Mouse (Mus musculus) stomach, embryonic 15.5 days (tissue): ENCODE measurements at regions not wholly inside any gene's neighbourhood (a gene's known extent, or its start where the extent isn't known, plus 50 kb on each side); places are given as distances from the start of the nearest gene placed in this dataset.

Experiments
- ATAC-seq: fragments of 200-750 bp; cut with Nextera tagmentation; 2 replicates; pipeline ENCODE4 v1.8.0; 2017; ENCODE audit warnings: low read depth, moderate number of reproducible peaks, moderate TSS enrichment; ENCODE audit not compliant: insufficient read depth, low FRiP score
- H3K27ac ChIP-seq: fragments of 300-500 bp; sonication (generic); 2 replicates; pipeline ENCODE4 v1.5.1; 2015; ENCODE audit warnings: mild to moderate bottlenecking, inconsistent platforms
- H3K27me3 ChIP-seq: fragments of 300-500 bp; sonication (generic); replicated peaks from 2 replicates; pipeline ENCODE4 v1.6.1; 2015; ENCODE audit warnings: inconsistent platforms
- H3K36me3 ChIP-seq: fragments of 300-500 bp; sonication (generic); 2 replicates; pipeline ENCODE4 v1.6.1; 2015; ENCODE audit warnings: inconsistent platforms
- H3K4me1 ChIP-seq: fragments of 300-500 bp; sonication (generic); 2 replicates; pipeline ENCODE4 v1.6.1; 2015; ENCODE audit warnings: inconsistent platforms
- H3K4me2 ChIP-seq: fragments of 300-500 bp; sonication (generic); 2 replicates; pipeline ENCODE4 v1.6.1; 2015; ENCODE audit warnings: mild to moderate bottlenecking, inconsistent platforms
- H3K4me3 ChIP-seq: fragments of 300-500 bp; sonication (generic); replicated peaks from 2 replicates; pipeline ENCODE4 v1.5.1; 2015; ENCODE audit warnings: inconsistent platforms
- H3K9ac ChIP-seq: fragments of 300-500 bp; sonication (generic); 2 replicates; pipeline ENCODE4 v1.6.1; 2015; ENCODE audit warnings: inconsistent platforms
- H3K9me3 ChIP-seq: fragments of 300-500 bp; sonication (generic); 2 replicates; pipeline ENCODE4 v1.6.1; 2016; ENCODE audit warnings: inconsistent platforms
- WGBS: fragments of 180-500 bp; shearing (Covaris S2); methylation state at CpG from one replicate; pipeline ENCODE4 v1.1.7; 2015; 5-methylcytosine and 5-hydroxymethylcytosine counted together

GRCm38 (mm10) chr14:111212929-111213657 is 458.1 kb upstream of the Slitrk6 start:
- Histone ChIP-seq H3K9me3 (no peaks in the 10 kb centered on the region), H3K9ac (no peak overlapping the region), H3K36me3 (no peaks in the 10 kb centered on the region), H3K4me3 (no peak overlapping the region), H3K27me3 (no peaks in the 10 kb centered on the region), H3K27ac (no peak overlapping the region), H3K4me1 (no peaks in the 10 kb centered on the region), H3K4me2 (no peak overlapping the region)
- WGBS = 83% methylated on average over 4 of the region's 4 CpGs
- ATAC-seq = no peak

GRCm38 (mm10) chr14:111226926-111227325 is 448.0 kb upstream of the Slitrk5 start:
- Histone ChIP-seq H3K27ac (no peak overlapping the region), H3K36me3 (no peaks in the 10 kb centered on the region), H3K27me3 (no peaks in the 10 kb centered on the region), H3K9me3 (no peaks in the 10 kb centered on the region), H3K4me3 (no peak overlapping the region), H3K4me2 (no peak overlapping the region), H3K9ac (no peak overlapping the region), H3K4me1 (no peaks in the 10 kb centered on the region)
- ATAC-seq = no peak
- 83% methylated on average over 6 of the region's 6 CpGs for WGBS

GRCm38 (mm10) chr14:111239121-111239520 is 435.8 kb upstream of the Slitrk5 start:
- H3K4me3 ChIP-seq = no peak overlapping the region
- no peak for ATAC-seq
- no peak overlapping the region for H3K27ac ChIP-seq
- H3K4me1 ChIP-seq = no peaks in the 10 kb centered on the region
- H3K36me3 ChIP-seq = no peaks in the 10 kb centered on the region
- no peak overlapping the region for H3K4me2 ChIP-seq
- no peaks in the 10 kb centered on the region for H3K27me3 ChIP-seq
- H3K9me3 ChIP-seq = no peaks in the 10 kb centered on the region
- H3K9ac ChIP-seq = no peak overlapping the region
- 72% methylated on average over 2 of the region's 2 CpGs for WGBS

- 38% methylated on average over 9 of the region's 9 CpGs for WGBS
- no peaks in the 10 kb centered on the region for H3K9me3 ChIP-seq
- H3K9ac ChIP-seq = no peak overlapping the region
- H3K4me2 ChIP-seq = peak overlapping the region; percentile 26; the same call in 1 of the 2 replicates
- no peaks in the 10 kb centered on the region for H3K36me3 ChIP-seq
- ATAC-seq = peak; percentile 75; the same call in 1 of the 2 replicates
- no peaks in the 10 kb centered on the region for H3K27me3 ChIP-seq
- no peak overlapping the region for H3K4me3 ChIP-seq
- H3K27ac ChIP-seq = no peak overlapping the region
- no peaks in the 10 kb centered on the region for H3K4me1 ChIP-seq
Observed at GRCm38 (mm10) chr14:111249347-111249946, 425.4 kb upstream of the Slitrk5 start.

- H3K9ac ChIP-seq = no peak overlapping the region
- H3K27me3 ChIP-seq = no peaks in the 10 kb centered on the region
- H3K27ac ChIP-seq = no peak overlapping the region
- H3K36me3 ChIP-seq = no peaks in the 10 kb centered on the region
- 64% methylated on average over 3 of the region's 3 CpGs for WGBS
- H3K9me3 ChIP-seq = no peaks in the 10 kb centered on the region
- no peak overlapping the region for H3K4me2 ChIP-seq
- ATAC-seq = no peak
- H3K4me3 ChIP-seq = no peak overlapping the region
- no peaks in the 10 kb centered on the region for H3K4me1 ChIP-seq
Observed at GRCm38 (mm10) chr14:111253190-111253589, 421.7 kb upstream of the Slitrk5 start.

- H3K9ac ChIP-seq = no peak overlapping the region
- H3K27ac ChIP-seq = no peak overlapping the region
- H3K36me3 ChIP-seq = no peaks in the 10 kb centered on the region
- H3K27me3 ChIP-seq = no peaks in the 10 kb centered on the region
- no peak overlapping the region for H3K4me2 ChIP-seq
- H3K4me3 ChIP-seq = no peak overlapping the region
- H3K4me1 ChIP-seq = no peaks in the 10 kb centered on the region
- no peaks in the 10 kb centered on the region for H3K9me3 ChIP-seq
- no peak for ATAC-seq
Observed at GRCm38 (mm10) chr14:111261696-111262095, 413.2 kb upstream of the Slitrk5 start.

GRCm38 (mm10) chr14:111270239-111270638 is 404.7 kb upstream of the Slitrk5 start:
- Histone ChIP-seq H3K27me3 (no peaks in the 10 kb centered on the region), H3K4me1 (no peaks in the 10 kb centered on the region), H3K36me3 (no peaks in the 10 kb centered on the region), H3K27ac (no peak overlapping the region), H3K9me3 (no peaks in the 10 kb centered on the region), H3K4me3 (no peak overlapping the region), H3K9ac (no peak overlapping the region), H3K4me2 (no peak overlapping the region)
- WGBS = 79% methylated on average over 4 of the region's 4 CpGs
- ATAC-seq = no peak

- no peak overlapping the region for H3K4me3 ChIP-seq
- H3K9me3 ChIP-seq = no peaks in the 10 kb centered on the region
- H3K27ac ChIP-seq = no peak overlapping the region
- 78% methylated on average over 1 of the region's 1 CpGs for WGBS
- H3K4me2 ChIP-seq = no peak overlapping the region
- no peak overlapping the region for H3K9ac ChIP-seq
- no peaks in the 10 kb centered on the region for H3K27me3 ChIP-seq
- no peaks in the 10 kb centered on the region for H3K36me3 ChIP-seq
- ATAC-seq = no peak
- no peaks in the 10 kb centered on the region for H3K4me1 ChIP-seq
Observed at GRCm38 (mm10) chr14:111281354-111281753, 393.5 kb upstream of the Slitrk5 start.

- Histone ChIP-seq H3K9me3 (no peaks in the 10 kb centered on the region), H3K27me3 (no peaks in the 10 kb centered on the region), H3K27ac (no peak overlapping the region), H3K4me3 (no peak overlapping the region), H3K9ac (no peak overlapping the region), H3K4me1 (no peaks in the 10 kb centered on the region), H3K4me2 (no peak overlapping the region), H3K36me3 (no peaks in the 10 kb centered on the region)
- WGBS = 88% methylated on average over 10 of the region's 10 CpGs
- ATAC-seq = no peak
Observed at GRCm38 (mm10) chr14:111283681-111284461, 391.0 kb upstream of the Slitrk5 start.

GRCm38 (mm10) chr14:111285981-111286380 is 388.9 kb upstream of the Slitrk5 start:
- WGBS = 48% methylated on average over 1 of the region's 1 CpGs
- H3K4me3 ChIP-seq = no peak overlapping the region
- ATAC-seq = no peak

GRCm38 (mm10) chr14:111295521-111295920 is 379.4 kb upstream of the Slitrk5 start:
- Histone ChIP-seq H3K4me3 (no peak overlapping the region), H3K9ac (no peak overlapping the region), H3K9me3 (no peaks in the 10 kb centered on the region), H3K36me3 (no peaks in the 10 kb centered on the region), H3K4me2 (no peak overlapping the region), H3K27ac (no peak overlapping the region), H3K4me1 (no peaks in the 10 kb centered on the region), H3K27me3 (no peaks in the 10 kb centered on the region)
- WGBS = 85% methylated on average over 3 of the region's 3 CpGs
- no peak for ATAC-seq

More at GRCm38 (mm10) chr14:111285981-111286380, 388.9 kb upstream of the Slitrk5 start:
- Histone ChIP-seq H3K27me3 (no peaks in the 10 kb centered on the region), H3K4me2 (no peak overlapping the region), H3K27ac (no peak overlapping the region), H3K9ac (no peak overlapping the region), H3K9me3 (no peaks in the 10 kb centered on the region), H3K4me1 (no peaks in the 10 kb centered on the region), H3K36me3 (no peaks in the 10 kb centered on the region)

GRCm38 (mm10) chr14:111297796-111298195 is 377.1 kb upstream of the Slitrk5 start:
- H3K4me3 ChIP-seq = no peak overlapping the region
- H3K27ac ChIP-seq = no peak overlapping the region
- H3K9me3 ChIP-seq = no peaks in the 10 kb centered on the region
- no peaks in the 10 kb centered on the region for H3K4me1 ChIP-seq
- no peak overlapping the region for H3K9ac ChIP-seq
- no peak for ATAC-seq
- no peaks in the 10 kb centered on the region for H3K36me3 ChIP-seq
- H3K4me2 ChIP-seq = no peak overlapping the region
- H3K27me3 ChIP-seq = no peaks in the 10 kb centered on the region
